Mouse (Mus musculus) liver, embryonic 12.5 days (tissue): ENCODE results near the gene Btbd9. TPM values are rescaled to one million over a fixed set of nuclear protein-coding genes. Genes with fewer than 3 reads are reported as not detected.

Source experiments
- ATAC-seq: fragments of 200-750 bp; cut with Nextera tagmentation; 2 replicates; pipeline ENCODE4 v1.8.0; 2017; ENCODE audit warnings: moderate number of reproducible peaks, mild to moderate bottlenecking, moderate library complexity
- H3K27ac ChIP-seq: fragments of 300-500 bp; sonication (generic); 2 replicates; pipeline ENCODE4 v1.5.1; 2016; ENCODE audit warnings: mild to moderate bottlenecking
- H3K27me3 ChIP-seq: fragments of 300-500 bp; sonication (generic); replicated peaks from 2 replicates; pipeline ENCODE4 v1.6.1; 2016; ENCODE audit warnings: mild to moderate bottlenecking, moderate library complexity
- H3K36me3 ChIP-seq: fragments of 300-500 bp; sonication (generic); 2 replicates; pipeline ENCODE4 v1.6.1; 2016; ENCODE audit warnings: mild to moderate bottlenecking, moderate library complexity
- H3K4me1 ChIP-seq: fragments of 300-500 bp; sonication (generic); 2 replicates; pipeline ENCODE4 v1.6.1; 2016
- H3K4me2 ChIP-seq: fragments of 300-500 bp; sonication (generic); 2 replicates; pipeline ENCODE4 v1.6.1; 2016; ENCODE audit warnings: mild to moderate bottlenecking, moderate library complexity
- H3K4me3 ChIP-seq: fragments of 300-500 bp; sonication (generic); 2 replicates; pipeline ENCODE4 v1.5.1; 2016; ENCODE audit warnings: mild to moderate bottlenecking, moderate library complexity
- H3K9ac ChIP-seq: fragments of 300-500 bp; sonication (generic); 2 replicates; pipeline ENCODE4 v1.6.1; 2016; ENCODE audit warnings: mild to moderate bottlenecking, moderate library complexity
- H3K9me3 ChIP-seq: fragments of 300-500 bp; sonication (generic); replicated peaks from 2 replicates; pipeline ENCODE4 v1.6.1; 2016; ENCODE audit warnings: mild to moderate bottlenecking, moderate library complexity
- WGBS: fragments of 180-500 bp; shearing (Covaris S2); methylation state at CpG from one replicate; pipeline ENCODE4 v1.1.7; 2016; ENCODE audit not compliant: insufficient replicate concordance; 5-methylcytosine and 5-hydroxymethylcytosine counted together
- polyA plus RNA-seq: library from polyadenylated mRNA; unstranded; fragments of >200 nt; fragmentation: Nextera tagmentation; extraction: Ambion mirVana; gene quantifications from 2 replicates; pipeline ENCODE4 v1.2.1, GENCODE M21; 2016

The Btbd9 gene
- polyA plus RNA-seq, 1 experiment from 2014 or later: 21.6 TPM

- H3K27ac ChIP-seq: no peak overlapping the region
- WGBS: 81% methylated on average over 6 of the region's 6 CpGs
- peaks cover 21% of the 10 kb centered on the region for H3K4me1 ChIP-seq
- no peak overlapping the region for H3K9ac ChIP-seq
- H3K4me2 ChIP-seq: no peak overlapping the region
- ATAC-seq: no peak
- no peak overlapping the region for H3K4me3 ChIP-seq
- H3K9me3 ChIP-seq: no peaks in the 10 kb centered on the region
- H3K36me3 ChIP-seq: no peaks in the 10 kb centered on the region
- no peaks in the 10 kb centered on the region for H3K27me3 ChIP-seq
These were observed 392.7 kb downstream of the Btbd9 start for GRCm38 (mm10) chr17:30183561-30183960.

- no peak overlapping the region for H3K4me3 ChIP-seq
- no peaks in the 10 kb centered on the region for H3K27me3 ChIP-seq
- H3K27ac ChIP-seq: no peak overlapping the region
- peaks cover 14% of the 10 kb centered on the region for H3K4me1 ChIP-seq
- no peak overlapping the region for H3K9ac ChIP-seq
- no peak for ATAC-seq
- peaks cover 10% of the 10 kb centered on the region for H3K36me3 ChIP-seq
- WGBS: 36% methylated on average over 2 of the region's 2 CpGs
- no peak overlapping the region for H3K4me2 ChIP-seq
- no peaks in the 10 kb centered on the region for H3K9me3 ChIP-seq
These were observed 394.2 kb downstream of the Btbd9 start for GRCm38 (mm10) chr17:30182063-30182462.

- Histone ChIP-seq H3K9ac (no peak overlapping the region), H3K27me3 (no peaks in the 10 kb centered on the region), H3K4me1 (peaks cover 14% of the 10 kb centered on the region), H3K36me3 (peaks cover 10% of the 10 kb centered on the region), H3K9me3 (no peaks in the 10 kb centered on the region), H3K27ac (no peak overlapping the region), H3K4me3 (no peak overlapping the region), H3K4me2 (no peak overlapping the region)
- no peak for ATAC-seq
- 24% methylated on average over 4 of the region's 4 CpGs for WGBS
These were observed 394.7 kb downstream of the Btbd9 start for GRCm38 (mm10) chr17:30181554-30181953.

- Histone ChIP-seq H3K9me3 (no peaks in the 10 kb centered on the region), H3K27me3 (no peaks in the 10 kb centered on the region), H3K9ac (no peak overlapping the region), H3K4me1 (peaks cover 14% of the 10 kb centered on the region), H3K36me3 (peaks cover 10% of the 10 kb centered on the region), H3K4me3 (no peak overlapping the region), H3K4me2 (no peak overlapping the region), H3K27ac (no peak overlapping the region)
- WGBS: 84% methylated on average over 6 of the region's 6 CpGs
- no peak for ATAC-seq
These were observed 396.1 kb downstream of the Btbd9 start for GRCm38 (mm10) chr17:30180197-30180596.

- no peak overlapping the region for H3K4me3 ChIP-seq
- no peak overlapping the region for H3K9ac ChIP-seq
- H3K36me3 ChIP-seq: peaks cover 10% of the 10 kb centered on the region
- no peak for ATAC-seq
- peaks cover 14% of the 10 kb centered on the region for H3K4me1 ChIP-seq
- H3K27ac ChIP-seq: no peak overlapping the region
- H3K27me3 ChIP-seq: no peaks in the 10 kb centered on the region
- WGBS: 76% methylated on average over 1 of the region's 1 CpGs
- H3K9me3 ChIP-seq: no peaks in the 10 kb centered on the region
- no peak overlapping the region for H3K4me2 ChIP-seq
These were observed 397.9 kb downstream of the Btbd9 start for GRCm38 (mm10) chr17:30178402-30178801.

GRCm38 (mm10) chr17:30177435-30177834 lies 398.9 kb downstream of the Btbd9 start:
- H3K9me3 ChIP-seq: no peaks in the 10 kb centered on the region
- peaks cover 10% of the 10 kb centered on the region for H3K36me3 ChIP-seq
- H3K4me2 ChIP-seq: no peak overlapping the region
- no peak overlapping the region for H3K4me3 ChIP-seq
- H3K27ac ChIP-seq: no peak overlapping the region
- no peaks in the 10 kb centered on the region for H3K27me3 ChIP-seq
- ATAC-seq: no peak
- H3K9ac ChIP-seq: no peak overlapping the region
- H3K4me1 ChIP-seq: peaks cover 13% of the 10 kb centered on the region
- WGBS: 85% methylated on average over 4 of the region's 4 CpGs

Other genes starting within 250 kb of the Btbd9 start
- gene Dnah8, start 47.9 kb upstream of the Btbd9 start, polyA plus RNA-seq: 2.4 and 3.1 TPM in 2 replicates
- 292 and 300 TPM in 2 replicates for gene Glo1, start 50.4 kb upstream of the Btbd9 start, polyA plus RNA-seq